Mouse (Mus musculus): Measurements from ENCODE around the gene Ccdc125. TPM values are rescaled to one million over a fixed set of nuclear protein-coding genes. Genes with fewer than 3 reads are reported as not detected.

Ccdc125 gene
- total and polyA plus RNA-seq, 3 experiments, result 0.13 to 0.59 TPM; not detected in 1

GRCm38 (mm10) chr13:100659864-100660456 is 9.6 kb upstream of the Ccdc125 start:
- peaks cover 0 to 6% of the 10 kb centered on the region in 2 experiments; a peak in 2 of 4 replicates for H3K4me1 ChIP-seq (ENCODE audit: control insufficient read depth in 1 of 2, insufficient read depth in 2 of 2)
- no peaks in the 10 kb centered on the region for H3K9me3 ChIP-seq (replicated peaks; ENCODE audit: low read length)
- H3K4me3 ChIP-seq (replicated peaks in 1 of 3; ENCODE audit: low read depth in 2 of 3, low read length in 2 of 3, poor library complexity in 1 of 3), result no peak overlapping the region
- TF ChIP-seq SMC3 (IDR thresholded peaks at IDR 0.05; ENCODE audit: low read depth, low read length), result peak; percentile 52
- TF ChIP-seq USF1 (IDR thresholded peaks at IDR 0.05; ENCODE audit: low read depth, low read length), result no peak
- no peak for TF ChIP-seq POLR2AphosphoS2 (IDR thresholded peaks at IDR 0.05; ENCODE audit: low read depth, low read length)
- TF ChIP-seq RAD21 (IDR thresholded peaks at IDR 0.05; ENCODE audit: low read depth, low read length), result peak; percentile 62
- TF ChIP-seq MXI1 (IDR thresholded peaks at IDR 0.05; ENCODE audit: low read depth, low read length), result peak; percentile 45; the same call in 1 of the 2 replicates
- TF ChIP-seq MYC (IDR thresholded peaks at IDR 0.05; ENCODE audit: low read depth, low read length), result peak; percentile 99
- peak; percentile 90 for TF ChIP-seq MAX (IDR thresholded peaks at IDR 0.05; ENCODE audit: low read length)
- no peak for TF ChIP-seq KAT2A (IDR thresholded peaks at IDR 0.05; ENCODE audit: insufficient replicate concordance, low read length)
- peak; percentile 80 to 95 for TF ChIP-seq CTCF (conservative IDR thresholded peaks at IDR 0.05 in 1 of 2, IDR thresholded peaks at IDR 0.05 in 1 of 2; ENCODE audit: low read depth in 2 of 2, low read length in 2 of 2)
- no peak overlapping the region for H3K4me2 ChIP-seq (ENCODE audit: insufficient read depth, low read depth, poor library complexity, severe bottlenecking)
- dilution Hi-C loops (cut with MboI; ENCODE audit: extremely low pct_ligation_motif_present, extremely low pct_unique_long_range_greater_than_20kb, low sequenced_read_pairs), result no loop called here
- H3K36me3 ChIP-seq (replicated peaks in 1 of 2; ENCODE audit: control insufficient read depth in 1 of 2, insufficient read depth in 1 of 2, low read length in 1 of 2), result peaks cover 22 to 52% of the 10 kb centered on the region in 2 experiments
- no peak overlapping the region for H3K9ac ChIP-seq (ENCODE audit: insufficient read depth, low read depth)
- in situ Hi-C loops (cut with MboI; ENCODE audit: low pct_ligation_motif_present, low pct_unique_long_range_greater_than_20kb, low sequenced_read_pairs), result no loop called here
- peak; percentile 72 for DNase-seq (ENCODE audit: extremely low read depth)
- H3K27me3 ChIP-seq (replicated peaks), result no peaks in the 10 kb centered on the region
- no peak overlapping the region for H3K27ac ChIP-seq (ENCODE audit: insufficient read depth, low read depth)
- H3K79me2 ChIP-seq (replicated peaks; ENCODE audit: control insufficient read depth, extremely low read depth, insufficient read depth, poor library complexity, severe bottlenecking), result peaks cover 9% of the 10 kb centered on the region; the same call in 1 of the 2 replicates

DNA sequence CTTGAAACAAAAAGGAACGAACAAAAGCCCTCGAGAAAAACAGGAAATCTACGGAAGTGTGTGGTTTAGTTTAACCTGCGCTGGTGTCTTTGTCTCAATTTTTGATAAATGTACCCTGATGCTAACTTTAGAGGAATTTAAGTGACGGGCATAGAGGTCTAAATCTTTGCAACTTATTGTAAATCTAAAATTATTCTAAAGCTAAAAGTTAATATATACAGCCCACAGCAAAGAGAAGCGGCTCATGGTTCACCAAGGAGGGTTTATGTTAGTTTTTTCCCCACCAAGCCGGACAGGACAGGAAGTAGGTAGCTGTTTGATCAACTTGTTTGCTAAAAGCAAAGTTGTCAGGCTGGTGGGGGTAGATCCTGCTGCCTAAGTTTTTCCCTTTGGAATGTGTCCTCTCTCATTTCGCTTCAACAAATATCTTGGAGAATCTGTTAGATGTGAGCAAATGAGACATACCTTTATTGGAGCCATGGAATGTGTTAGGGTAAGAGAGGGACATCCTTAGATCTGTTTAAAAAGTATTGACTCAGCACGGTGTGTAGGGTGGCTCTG is 744 bp downstream of the Ccdc125 start:
- Histone ChIP-seq H3K79me2 (replicated peaks; ENCODE audit: control insufficient read depth, extremely low read depth, insufficient read depth, poor library complexity, severe bottlenecking) (no peaks in the 10 kb centered on the region), H3K4me3 (replicated peaks in 1 of 3; ENCODE audit: low read depth in 2 of 3, low read length in 2 of 3, poor library complexity in 1 of 3) (no peak overlapping the region), H3K9me3 (replicated peaks; ENCODE audit: low read length) (peaks cover 8% of the 10 kb centered on the region), H3K27ac (ENCODE audit: insufficient read depth, low read depth) (no peak overlapping the region), H3K4me2 (ENCODE audit: insufficient read depth, low read depth, poor library complexity, severe bottlenecking) (no peak overlapping the region; the same call in 1 of the 2 replicates), H3K36me3 (replicated peaks in 1 of 2; ENCODE audit: control insufficient read depth in 1 of 2, insufficient read depth in 1 of 2, low read length in 1 of 2) (peaks cover 11 to 22% of the 10 kb centered on the region in 2 experiments), H3K27me3 (replicated peaks) (no peaks in the 10 kb centered on the region), H3K9ac (ENCODE audit: insufficient read depth, low read depth) (no peak overlapping the region; the same call in 1 of the 2 replicates), H3K4me1 (ENCODE audit: control insufficient read depth in 1 of 2, insufficient read depth in 2 of 2) (no peaks in the 10 kb centered on the region)
- TF ChIP-seq HCFC1 (IDR thresholded peaks at IDR 0.05; ENCODE audit: low read depth, low read length), result no peak
- no peak for TF ChIP-seq IRF4 (IDR thresholded peaks at IDR 0.05; ENCODE audit: low read depth, low read length)
- TF ChIP-seq SIN3A (IDR thresholded peaks at IDR 0.05; ENCODE audit: low read length), result no peak
- no peak for TF ChIP-seq MAFK (IDR thresholded peaks at IDR 0.05; ENCODE audit: insufficient replicate concordance, low read length)
- no peak for TF ChIP-seq MEF2A (IDR thresholded peaks at IDR 0.05; ENCODE audit: borderline replicate concordance, low read depth, low read length)
- TF ChIP-seq MYC (IDR thresholded peaks at IDR 0.05; ENCODE audit: low read depth, low read length), result no peak
- TF ChIP-seq EP300 (IDR thresholded peaks at IDR 0.05; ENCODE audit: low read length), result no peak
- TF ChIP-seq PAX5 (IDR thresholded peaks at IDR 0.05; ENCODE audit: low read length), result no peak
- TF ChIP-seq CTCF (conservative IDR thresholded peaks at IDR 0.05 in 1 of 2, IDR thresholded peaks at IDR 0.05 in 1 of 2; ENCODE audit: low read depth in 2 of 2, low read length in 2 of 2), result no peak
- no peak for TF ChIP-seq RCOR1 (conservative IDR thresholded peaks at IDR 0.05; ENCODE audit: low read depth, low read length)
- TF ChIP-seq MXI1 (IDR thresholded peaks at IDR 0.05; ENCODE audit: low read depth, low read length), result no peak
- TF ChIP-seq TBP (conservative IDR thresholded peaks at IDR 0.05; ENCODE audit: low read depth, low read length), result no peak
- dilution Hi-C loops (cut with MboI; ENCODE audit: extremely low pct_ligation_motif_present, extremely low pct_unique_long_range_greater_than_20kb, low sequenced_read_pairs), result no loop called here
- in situ Hi-C loops (cut with MboI; ENCODE audit: low pct_ligation_motif_present, low pct_unique_long_range_greater_than_20kb, low sequenced_read_pairs), result no loop called here
- DNase-seq (ENCODE audit: extremely low read depth), result no peak

Measured in CH12.LX (cell line).